Mouse (Mus musculus): ENCODE measurements around the gene Prx.
"Not testable (repeated sequence)": the region's sequence is repeated elsewhere in the genome, so short reads cannot be mapped to it uniquely, and the experiment has no call there.

The Prx gene

GRCm38 (mm10) chr7:27483860-27484259 lies 15.3 kb upstream of the Prx start:
- no peak for DNase-seq (ENCODE audit: low read depth, low spot score)

DNA sequence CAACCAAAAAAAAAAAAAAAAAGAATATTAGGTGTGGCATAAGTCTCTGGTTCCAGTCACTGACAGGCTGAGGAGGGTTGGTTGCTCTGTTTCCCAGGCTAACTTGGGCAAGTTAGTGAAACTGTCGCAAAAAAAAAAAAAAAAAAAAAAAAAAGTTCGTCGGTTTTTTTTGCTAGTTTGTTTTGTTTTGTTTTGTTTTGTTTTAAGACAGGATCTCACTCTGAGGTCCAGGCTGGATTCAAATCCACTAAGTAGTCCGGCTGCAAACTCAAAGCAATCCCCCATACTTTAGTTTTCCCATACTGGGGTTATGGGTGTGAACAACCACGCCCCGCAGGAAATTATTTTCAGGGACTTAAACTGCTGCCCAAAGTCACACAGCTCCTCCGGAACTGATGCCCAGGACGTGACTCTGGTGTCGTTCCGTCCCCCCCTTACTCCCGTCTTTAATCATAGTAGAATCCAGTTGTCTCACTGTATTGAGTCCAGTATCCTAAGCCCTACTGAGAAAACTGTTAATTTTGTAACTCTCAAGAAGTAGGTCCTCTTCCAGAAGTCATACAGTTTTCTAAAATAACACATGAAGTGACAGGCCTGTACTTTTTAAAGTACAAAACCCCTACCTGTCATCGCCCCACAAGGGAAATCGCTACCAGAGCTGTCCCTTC lies 12.9 kb upstream of the Prx start:
- no peak for DNase-seq (ENCODE audit: low read depth, low spot score)

DNA sequence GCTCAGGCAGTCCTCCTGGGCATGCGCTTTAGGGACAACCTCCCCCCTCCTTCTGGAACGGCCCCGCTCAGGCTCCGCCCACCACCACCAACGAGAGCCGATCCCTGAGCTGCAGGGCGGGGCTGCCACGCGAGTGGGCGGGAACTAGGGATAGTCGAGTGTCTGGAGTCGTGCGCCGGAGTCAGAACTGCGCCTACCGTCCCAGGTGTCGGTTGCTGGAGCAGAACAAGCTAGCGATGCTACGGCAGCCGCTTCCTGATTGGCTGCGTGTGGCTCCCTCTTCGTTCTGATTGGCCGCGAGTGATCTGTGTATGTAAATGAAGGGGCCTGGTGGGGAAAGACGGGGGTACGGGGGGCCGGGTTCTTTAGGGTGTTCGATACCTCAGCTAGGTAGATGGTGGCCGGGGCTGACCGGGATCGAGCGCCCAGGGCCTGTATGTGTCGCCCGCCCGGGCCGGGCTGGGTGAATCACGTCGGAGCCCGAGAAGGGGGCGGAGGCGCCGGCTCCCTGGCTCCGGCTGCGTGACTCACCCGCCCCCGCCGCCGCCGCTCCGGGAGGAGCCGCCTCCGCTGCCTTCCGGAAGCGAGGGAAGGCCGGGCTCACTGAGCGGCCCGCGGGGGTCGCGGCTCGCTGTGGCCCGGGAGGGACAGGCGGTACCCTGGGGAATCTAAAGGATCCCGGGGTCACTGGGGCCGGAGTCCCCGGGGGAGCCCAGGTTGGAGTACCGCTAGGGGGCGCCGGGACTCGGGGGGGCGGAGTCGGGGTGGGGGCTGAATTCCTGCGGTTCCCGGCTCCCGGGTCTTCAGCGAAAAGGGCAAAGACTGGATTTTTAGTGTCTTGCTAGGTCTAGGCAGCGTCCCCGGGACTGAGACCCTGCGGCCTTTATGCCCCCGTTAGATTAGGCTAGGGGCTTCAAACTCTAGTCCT lies 12.1 kb upstream of the Prx start, which contains the start of gene Sertad1:
Gene Sertad1 (plus strand): TSS at position 141 of the 928 bp plus-strand sequence.
- DNase-seq (ENCODE audit: low read depth, low spot score) = peak; percentile 96

DNA sequence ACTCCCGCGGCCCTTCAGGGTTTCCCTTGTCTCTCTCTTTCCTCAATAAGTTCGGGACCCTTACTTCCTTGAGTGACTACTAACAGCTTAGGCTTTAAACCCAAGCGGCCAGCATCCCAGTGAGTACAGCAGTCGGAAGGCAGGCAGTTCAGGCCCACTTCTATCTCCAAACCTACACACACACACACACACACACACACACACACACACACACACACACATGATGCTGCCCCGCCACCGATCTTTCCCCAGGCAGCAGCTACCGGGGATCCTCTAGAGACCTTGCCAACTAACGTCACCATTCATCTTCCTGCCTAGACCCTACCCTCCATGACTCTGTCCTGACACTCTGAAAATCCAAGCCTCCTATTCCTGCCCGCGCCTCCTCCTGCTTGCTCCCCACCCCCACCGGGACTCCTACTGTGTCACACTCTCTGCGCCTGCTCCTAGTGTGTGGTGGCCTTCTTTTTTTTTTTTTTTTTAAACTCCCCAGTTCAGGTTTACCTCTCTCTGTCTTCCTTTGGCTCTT lies 11.3 kb upstream of the Prx start:
- DNase-seq (ENCODE audit: low read depth, low spot score) = no peak

DNA sequence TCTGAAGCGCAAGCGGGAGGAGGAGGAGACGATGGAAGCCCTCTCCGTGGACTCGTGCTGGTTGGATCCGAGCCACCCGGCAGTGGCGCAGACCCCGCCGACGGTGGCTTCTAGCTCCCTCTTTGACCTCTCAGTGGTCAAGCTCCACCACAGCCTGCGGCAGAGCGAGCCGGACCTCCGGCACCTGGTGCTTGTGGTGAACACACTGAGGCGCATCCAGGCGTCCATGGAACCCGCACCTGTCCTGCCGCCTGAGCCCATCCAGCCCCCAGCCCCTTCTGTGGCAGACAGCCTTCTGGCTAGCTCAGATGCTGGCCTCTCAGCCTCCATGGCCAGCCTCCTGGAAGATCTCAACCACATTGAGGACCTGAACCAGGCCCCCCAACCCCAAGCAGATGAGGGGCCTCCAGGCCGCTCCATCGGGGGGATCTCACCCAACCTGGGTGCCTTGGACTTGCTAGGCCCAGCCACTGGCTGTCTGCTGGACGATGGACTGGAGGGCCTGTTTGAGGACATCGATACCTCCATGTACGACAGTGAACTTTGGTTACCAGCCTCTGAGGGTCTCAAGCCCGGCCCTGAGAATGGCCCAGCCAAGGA lies 9.8 kb upstream of the Prx start:
- DNase-seq (ENCODE audit: low read depth, low spot score) = no peak

DNA sequence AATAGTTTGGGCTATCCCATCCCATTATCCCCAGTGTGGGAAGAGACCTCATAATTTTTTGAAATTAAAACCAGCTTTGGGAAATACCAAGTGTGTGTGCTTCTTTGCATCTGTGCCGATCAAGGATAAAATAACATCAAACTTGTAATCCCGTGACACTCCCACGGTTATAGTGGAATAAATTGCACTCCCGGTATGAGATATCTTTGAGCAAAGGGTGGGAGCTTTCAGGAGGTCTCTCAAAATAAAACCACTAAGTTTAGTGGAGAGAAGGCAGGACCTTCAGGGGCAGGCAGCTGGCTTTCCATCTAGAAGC lies 8.9 kb upstream of the Prx start:
- DNase-seq (ENCODE audit: low read depth, low spot score) = no peak

DNA sequence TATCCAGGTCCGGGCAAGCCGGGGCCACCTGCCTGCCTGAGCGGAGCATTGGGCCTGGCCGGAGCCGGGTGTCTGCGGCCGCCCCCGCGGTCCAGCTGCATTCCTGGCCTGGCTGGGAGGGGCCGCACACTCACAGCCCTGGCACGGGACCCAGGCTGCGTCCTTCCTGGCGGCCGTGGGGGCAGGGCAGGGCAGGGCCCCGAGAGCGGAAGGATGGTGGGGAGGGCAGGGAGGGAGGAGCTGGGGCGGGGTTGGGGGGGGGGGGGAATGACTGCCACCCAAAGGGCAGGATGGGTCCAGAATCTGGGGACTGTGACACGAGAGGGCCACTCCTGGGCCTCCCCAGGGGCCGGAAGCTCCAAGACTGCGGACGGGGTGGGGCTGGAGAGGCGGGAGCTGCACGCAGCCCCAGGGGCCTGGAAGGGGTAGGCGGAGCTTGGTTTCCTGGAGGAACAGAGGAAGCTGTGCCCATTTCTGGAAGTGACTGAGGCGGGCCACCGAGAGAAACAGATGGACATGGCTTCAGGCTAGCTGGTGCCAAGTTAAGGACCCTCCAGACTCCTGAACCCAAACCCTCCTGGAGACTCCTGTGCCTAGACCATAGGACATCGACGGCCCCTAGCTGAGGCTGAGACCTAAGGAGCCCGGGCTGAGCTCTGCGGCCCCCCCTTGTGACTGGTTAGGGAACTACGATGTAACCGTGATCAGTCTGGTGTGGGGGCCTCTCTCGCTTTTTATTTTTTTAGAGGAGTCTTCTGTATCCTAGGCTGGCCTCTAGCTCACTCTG lies 8.4 kb upstream of the Prx start:
- DNase-seq (ENCODE audit: low read depth, low spot score) = no peak

DNA sequence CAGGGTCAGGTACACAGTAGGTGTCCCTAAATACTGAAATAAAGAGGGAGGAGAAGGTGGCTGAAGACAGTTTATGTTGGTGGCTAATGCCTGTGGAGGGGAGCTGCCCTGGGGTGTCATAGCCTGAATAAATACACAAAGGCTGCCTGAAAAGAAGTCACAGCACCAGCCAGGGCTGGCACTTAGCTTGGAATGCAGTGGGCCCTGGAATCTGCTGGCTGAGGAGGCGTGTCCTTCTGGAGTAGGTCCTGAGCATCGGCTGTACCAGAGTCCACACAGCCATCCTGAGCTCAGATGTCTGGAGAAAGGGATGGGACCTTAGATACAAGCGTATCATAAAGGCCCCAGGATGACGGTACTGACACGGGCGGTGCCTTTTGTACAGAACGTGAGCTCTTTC lies 7.3 kb upstream of the Prx start:
- no peak for DNase-seq (ENCODE audit: low read depth, low spot score)

DNA sequence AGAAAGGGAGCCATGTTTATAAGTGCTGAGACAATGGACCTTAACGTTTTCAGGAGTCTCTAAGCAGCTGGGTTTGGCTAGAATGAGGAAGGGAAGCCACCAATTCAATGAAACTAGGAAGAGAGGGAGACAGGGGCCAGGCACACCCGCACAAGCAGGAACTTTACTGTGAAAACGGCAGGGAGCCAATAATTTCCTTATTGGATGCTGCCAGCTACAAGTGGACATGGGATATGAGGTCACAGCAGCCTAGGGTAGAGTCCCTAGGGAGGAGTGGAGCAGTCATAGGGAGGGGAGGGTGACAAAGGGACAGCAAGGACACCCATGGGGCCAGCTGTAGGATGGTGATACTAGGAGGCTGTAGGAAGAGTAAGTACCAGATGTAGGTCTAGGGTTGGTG lies 6.1 kb upstream of the Prx start:
- no peak for DNase-seq (ENCODE audit: low read depth, low spot score)

DNA sequence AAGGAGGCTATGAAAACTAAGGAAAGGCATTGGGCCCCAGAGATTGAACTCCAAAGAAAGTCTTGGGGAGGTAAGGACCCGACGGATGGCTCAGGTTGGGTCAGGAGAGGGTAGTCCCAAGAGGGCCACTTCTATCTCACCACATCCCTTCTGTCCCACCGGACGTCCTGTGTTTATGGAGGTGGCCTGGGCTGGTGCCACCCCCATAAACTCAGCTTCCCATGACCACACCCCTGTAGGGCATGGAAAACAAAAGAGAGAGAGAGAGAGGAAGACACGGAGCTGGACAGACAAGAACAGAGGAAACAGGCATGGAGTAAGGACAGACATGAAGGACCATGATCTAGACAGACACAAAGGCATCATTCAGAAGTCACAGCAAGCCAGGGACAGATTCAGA lies 5.7 kb upstream of the Prx start:
- no peak for DNase-seq (ENCODE audit: low read depth, low spot score)

DNA sequence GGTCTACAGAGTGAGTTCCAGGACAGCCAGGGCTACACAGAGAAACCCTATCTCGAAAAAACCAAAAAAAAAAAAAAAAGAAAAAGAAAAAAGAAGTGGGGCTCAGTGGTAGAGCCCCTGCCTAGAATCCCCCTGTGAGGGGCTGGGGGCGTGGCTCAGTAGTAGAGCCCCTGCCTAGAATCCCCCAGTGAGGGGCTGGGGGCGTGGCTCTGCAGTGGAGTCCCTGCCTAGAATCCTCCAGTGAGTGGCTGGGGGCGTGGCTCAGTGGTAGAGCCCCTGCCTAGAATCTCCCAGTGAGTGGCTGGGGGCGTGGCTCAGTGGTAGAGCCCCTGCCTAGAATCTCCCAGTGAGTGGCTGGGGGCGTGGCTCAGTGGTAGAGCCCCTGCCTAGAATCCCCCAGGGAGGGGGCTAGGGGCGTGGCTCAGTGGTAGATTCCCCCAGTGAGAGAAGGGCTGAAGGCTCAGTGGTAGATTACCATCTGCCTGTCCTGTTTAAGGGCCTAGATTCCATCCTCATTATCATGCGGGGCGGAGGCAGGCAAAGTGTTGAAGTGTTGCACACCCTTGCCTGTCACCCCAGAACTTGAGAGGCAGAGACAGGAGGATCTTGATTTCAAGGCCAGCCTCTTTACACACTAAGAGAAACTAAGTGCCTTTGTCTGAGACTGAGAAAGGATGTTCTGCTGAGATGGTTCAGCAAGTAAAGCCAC lies 4.3 kb upstream of the Prx start:
- not testable (repeated sequence) for DNase-seq (ENCODE audit: low read depth, low spot score)

- DNase-seq (ENCODE audit: low read depth, low spot score) = no peak
Measured at GRCm38 (mm10) chr7:27501620-27502019, 2.5 kb downstream of the Prx start.

- no peak for DNase-seq (ENCODE audit: low read depth, low spot score)
Measured at GRCm38 (mm10) chr7:27506765-27507370, 7.7 kb downstream of the Prx start.

DNA sequence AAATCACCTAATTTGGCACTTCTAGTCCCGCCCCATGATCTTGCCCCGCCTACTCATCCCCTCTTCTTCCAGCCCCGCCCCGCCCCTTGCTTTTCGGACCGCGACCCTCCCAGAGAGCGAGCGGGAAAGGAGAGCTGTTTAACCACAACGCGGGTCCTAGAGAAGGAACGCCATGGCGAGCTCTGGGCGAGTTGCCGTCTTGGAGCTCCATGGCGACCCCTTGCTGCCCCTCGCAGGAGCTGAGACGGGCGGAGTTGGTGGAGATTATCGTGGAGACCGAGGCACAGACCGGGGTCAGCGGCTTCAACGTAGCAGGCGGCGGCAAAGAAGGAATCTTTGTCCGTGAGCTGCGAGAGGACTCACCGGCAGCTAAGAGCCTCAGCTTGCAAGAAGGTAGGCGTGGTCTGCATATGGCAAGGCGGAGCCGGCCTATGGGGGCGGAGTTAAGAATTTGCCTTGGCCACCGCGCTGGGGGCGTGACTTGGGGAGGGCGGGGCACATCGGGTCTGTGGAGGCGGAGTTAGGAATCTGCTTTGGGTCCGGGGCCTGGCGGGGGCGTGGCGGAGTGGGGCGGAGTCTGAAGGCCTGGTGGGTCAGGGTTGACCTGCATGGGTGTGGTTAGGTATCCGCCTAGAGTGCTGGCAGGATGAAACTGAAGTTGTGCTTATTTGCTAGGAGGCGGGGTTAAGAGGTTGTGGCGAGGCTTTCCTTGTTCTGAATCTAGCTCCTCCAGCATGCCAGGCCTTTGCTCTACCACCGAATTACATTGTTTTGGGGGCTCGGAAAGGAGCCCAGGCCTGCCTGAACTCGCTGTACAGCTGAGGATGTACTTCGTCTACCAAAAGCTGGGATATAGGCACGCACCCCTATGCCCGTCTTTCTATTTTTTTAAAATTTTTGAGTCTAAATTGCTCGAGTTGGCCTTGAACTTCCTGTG lies 8.9 kb downstream of the Prx start:
- DNase-seq (ENCODE audit: low read depth, low spot score) = peak; percentile 89

DNA sequence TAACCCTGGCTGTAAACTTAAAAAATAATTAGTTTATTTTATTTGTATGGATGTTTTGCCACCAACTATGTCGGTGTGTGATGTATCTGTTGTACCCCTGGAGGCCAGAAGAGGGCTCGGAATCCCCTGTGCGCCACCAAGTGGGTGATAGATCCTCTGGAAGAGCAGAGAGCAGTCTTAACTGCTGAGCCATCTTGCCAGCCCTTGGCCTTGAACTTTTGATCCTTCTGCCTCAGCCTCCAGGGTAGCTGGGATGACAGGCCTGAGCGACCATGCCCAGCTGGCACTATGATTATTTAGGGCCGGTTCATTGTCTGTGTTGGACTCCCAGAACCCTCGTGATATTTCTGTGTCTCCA lies 9.5 kb downstream of the Prx start:
- DNase-seq (ENCODE audit: low read depth, low spot score) = no peak

GRCm38 (mm10) chr7:27510809-27511208 lies 11.7 kb downstream of the Prx start:
- no peak for DNase-seq (ENCODE audit: low read depth, low spot score)

GRCm38 (mm10) chr7:27514961-27515360 lies 15.8 kb downstream of the Prx start:
- no peak for DNase-seq (ENCODE audit: low read depth, low spot score)

- no peak for DNase-seq (ENCODE audit: low read depth, low spot score)
Measured at GRCm38 (mm10) chr7:27518314-27518713, 19.2 kb downstream of the Prx start.

GRCm38 (mm10) chr7:27520104-27520503 lies 21.0 kb downstream of the Prx start:
- no peak for DNase-seq (ENCODE audit: low read depth, low spot score)

- no peak for DNase-seq (ENCODE audit: low read depth, low spot score)
Measured at GRCm38 (mm10) chr7:27520599-27520998, 21.5 kb downstream of the Prx start.

All from retina, adult 2 months (tissue).